ENCODE assay signal across 29 mouse cellular contexts in the genomic region with DNA sequence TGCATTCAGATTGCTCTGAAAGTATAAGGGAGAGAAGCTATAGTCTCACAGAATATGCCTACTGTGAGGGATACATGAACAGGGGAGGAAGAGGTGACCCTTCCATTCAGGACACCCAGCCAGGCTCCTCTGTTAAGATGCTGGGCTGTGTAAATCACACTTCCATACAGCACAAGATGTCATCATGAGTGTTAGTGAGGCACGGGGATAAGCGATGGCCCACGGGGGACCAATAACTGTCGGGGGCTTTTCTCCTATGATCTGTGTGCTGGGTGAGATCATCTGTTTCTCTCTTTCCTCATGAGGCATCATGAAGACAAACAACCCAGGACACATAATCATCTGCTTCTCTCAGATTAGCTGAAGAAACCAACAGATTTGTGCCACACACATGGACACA.
DNase-seq lines count a peak whose midpoint lies in the region; ATAC-seq lines count a peak whose summit lies in the region.
"Had no signal": no experiment of that assay in that cellular context is flagged by ENCODE, and none has a peak within 500 bp of the region (broad histone marks: within the 10 kb centered on the region; RNA-seq: fewer than 3 reads in every experiment).

No protein-coding gene starts in this region.

- H3K27me3 ChIP-seq in hindbrain, embryonic 14.5 days (ENCODE audit: control insufficient read depth, insufficient read depth, low read length), result no peaks in the 10 kb centered on the region
- no peaks in the 10 kb centered on the region for H3K27me3 ChIP-seq in hindbrain, embryonic 16.5 days (replicated peaks; ENCODE audit: control insufficient read depth, insufficient read depth, low read length)
- no peaks in the 10 kb centered on the region for H3K27me3 ChIP-seq in neural tube, embryonic 15.5 days (replicated peaks)
- H3K27me3 ChIP-seq: embryonic facial prominence, embryonic 13.5 days; intestine, embryonic 15.5 days; liver, embryonic 15.5 days; lung, embryonic 15.5 days; megakaryocyte, embryonic 14.5 days; stomach, embryonic 15.5 days had no signal

- no peak overlapping the region for H3K9ac ChIP-seq in hindbrain, embryonic 14.5 days
- H3K9ac ChIP-seq in hindbrain, embryonic 16.5 days (ENCODE audit: low read depth, low read length), result no peak overlapping the region
- no peak overlapping the region for H3K9ac ChIP-seq in neural tube, embryonic 15.5 days (replicated peaks)
- H3K9ac ChIP-seq: embryonic facial prominence, embryonic 13.5 days; intestine, embryonic 15.5 days; liver, embryonic 15.5 days; lung, embryonic 15.5 days; stomach, embryonic 15.5 days had no signal

- H3K4me1 ChIP-seq in hindbrain, embryonic 14.5 days (replicated peaks; ENCODE audit: control insufficient read depth, insufficient read depth, low read length), result peaks cover 7% of the 10 kb centered on the region; the same call in 1 of the 2 replicates
- peaks cover 3% of the 10 kb centered on the region; the same call in 1 of the 2 replicates for H3K4me1 ChIP-seq in hindbrain, embryonic 16.5 days (ENCODE audit: control insufficient read depth, insufficient read depth, low read depth, low read length)
- H3K4me1 ChIP-seq in neural tube, embryonic 15.5 days, result peaks cover 21% of the 10 kb centered on the region
- H3K4me1 ChIP-seq: embryonic facial prominence, embryonic 13.5 days; intestine, embryonic 15.5 days; limb, embryonic 10.5 days; liver, embryonic 15.5 days; lung, embryonic 15.5 days; megakaryocyte, embryonic 14.5 days; stomach, embryonic 15.5 days had no signal

- no peak for ATAC-seq in hindbrain, embryonic 14.5 days (ENCODE audit: low FRiP score)
- ATAC-seq in hindbrain, embryonic 16.5 days, result no peak
- ATAC-seq in neural tube, embryonic 15.5 days (ENCODE audit: low FRiP score), result peak; percentile 48
- ATAC-seq: activated CD4-positive, CD25-positive, alpha-beta regulatory T cell, adult 4 months; forebrain, embryonic 14.5 days; intestine, embryonic 15.5 days had no signal

- 65% methylated on average over 4 of the region's 4 CpGs for WGBS in hindbrain, embryonic 14.5 days
- WGBS in hindbrain, embryonic 16.5 days, result 78% methylated on average over 4 of the region's 4 CpGs
- WGBS in neural tube, embryonic 15.5 days, result 39% methylated on average over 4 of the region's 4 CpGs

- peak; percentile 18 for DNase-seq in embryo, embryonic 11 days
- no peak for DNase-seq in embryo, embryonic 10.5 days (ENCODE audit: low spot score)
- no peak for DNase-seq in hindbrain, embryonic 14.5 days (ENCODE audit: low spot score)
- peak; percentile 63 for DNase-seq in mesoderm, embryonic 11.5 days (ENCODE audit: low read depth, low spot score)
- DNase-seq in cerebellum, adult 9-11 months, result no peak
- DNase-seq: adrenal gland, postnatal 10 days; cerebellum, adult 18-20 months; gastrocnemius, adult 2 months; heart, postnatal 4 days; kidney, adult 8-10 months; kidney, postnatal 14 days; liver; lung, postnatal 36 days; retina, postnatal 1 day; right cerebral cortex, postnatal 25 days; thymus, postnatal 25 days had no signal

- H3K27ac ChIP-seq in hindbrain, embryonic 14.5 days, result peak overlapping the region; percentile 43; the same call in 1 of the 2 replicates
- no peak overlapping the region; the same call in 1 of the 2 replicates for H3K27ac ChIP-seq in hindbrain, embryonic 16.5 days (ENCODE audit: low read depth, low read length)
- no peak overlapping the region for H3K27ac ChIP-seq in neural tube, embryonic 15.5 days (replicated peaks)
- H3K27ac ChIP-seq: embryonic facial prominence, embryonic 13.5 days; gastrocnemius, adult 2 months; intestine, embryonic 15.5 days; layer of hippocampus, adult 2 months; limb, embryonic 10.5 days; liver, embryonic 15.5 days; lung, embryonic 15.5 days; stomach, embryonic 15.5 days had no signal

- no peak overlapping the region for H3K4me2 ChIP-seq in hindbrain, embryonic 14.5 days (replicated peaks)
- no peak overlapping the region for H3K4me2 ChIP-seq in hindbrain, embryonic 16.5 days (ENCODE audit: low read length)
- no peak overlapping the region for H3K4me2 ChIP-seq in neural tube, embryonic 15.5 days
- H3K4me2 ChIP-seq: embryonic facial prominence, embryonic 13.5 days; intestine, embryonic 15.5 days; liver, embryonic 15.5 days; lung, embryonic 15.5 days; stomach, embryonic 15.5 days had no signal

- peaks cover 6% of the 10 kb centered on the region; the same call in 1 of the 2 replicates for H3K36me3 ChIP-seq in hindbrain, embryonic 14.5 days (replicated peaks; ENCODE audit: control insufficient read depth, insufficient read depth)
- no peaks in the 10 kb centered on the region for H3K36me3 ChIP-seq in hindbrain, embryonic 16.5 days (ENCODE audit: control insufficient read depth, insufficient read depth, low read length)
- H3K36me3 ChIP-seq in neural tube, embryonic 15.5 days, result no peaks in the 10 kb centered on the region
- H3K36me3 ChIP-seq: embryonic facial prominence, embryonic 13.5 days; intestine, embryonic 15.5 days; limb, embryonic 10.5 days; liver, embryonic 15.5 days; lung, embryonic 15.5 days; stomach, embryonic 15.5 days had no signal

- H3K9me3 ChIP-seq in hindbrain, embryonic 14.5 days (ENCODE audit: control insufficient read depth, low read length), result no peaks in the 10 kb centered on the region
- H3K9me3 ChIP-seq in hindbrain, embryonic 16.5 days (ENCODE audit: control insufficient read depth, low read length), result no peaks in the 10 kb centered on the region
- no peaks in the 10 kb centered on the region for H3K9me3 ChIP-seq in neural tube, embryonic 15.5 days (replicated peaks)
- H3K9me3 ChIP-seq: embryonic facial prominence, embryonic 13.5 days; intestine, embryonic 15.5 days; limb, embryonic 10.5 days; liver, embryonic 15.5 days; lung, embryonic 15.5 days; stomach, embryonic 15.5 days had no signal

- no peak overlapping the region for H3K4me3 ChIP-seq in hindbrain, embryonic 14.5 days (replicated peaks; ENCODE audit: low read length)
- no peak overlapping the region for H3K4me3 ChIP-seq in hindbrain, embryonic 16.5 days (ENCODE audit: low read length)
- no peak overlapping the region for H3K4me3 ChIP-seq in neural tube, embryonic 15.5 days (replicated peaks)
- H3K4me3 ChIP-seq: embryonic facial prominence, embryonic 13.5 days; gastrocnemius, adult 2 months; intestine, embryonic 15.5 days; layer of hippocampus, adult 2 months; limb, embryonic 10.5 days; liver, embryonic 15.5 days; lung, embryonic 15.5 days; megakaryocyte, embryonic 14.5 days; myocyte; stomach, embryonic 15.5 days had no signal

Comparison
In these comparisons a context has a peak if more than half of its experiments do, and no peak if none do; other contexts are left out.
1. DNase-seq: peak in embryo, embryonic 11 days (single experiment) and mesoderm, embryonic 11.5 days (single experiment); none in embryo, embryonic 10.5 days (single experiment), hindbrain, embryonic 14.5 days (single experiment) and cerebellum, adult 9-11 months (single experiment).